Mouse (Mus musculus) ES-E14 (cell line): ENCODE results near the gene Zmpste24.

Source experiments
- HCFC1 ChIP-seq: IDR thresholded peaks from 2 replicates; pipeline ENCODE4 v1.6.1; 2012; ENCODE audit warnings: low read length, inconsistent platforms, borderline replicate concordance; ENCODE audit not compliant: insufficient read depth
- MAFK ChIP-seq: IDR thresholded peaks from 2 replicates; pipeline ENCODE4 v1.6.1; 2014; ENCODE audit warnings: mild to moderate bottlenecking, low read depth, low read length, inconsistent platforms; ENCODE audit not compliant: insufficient read depth

DNA sequence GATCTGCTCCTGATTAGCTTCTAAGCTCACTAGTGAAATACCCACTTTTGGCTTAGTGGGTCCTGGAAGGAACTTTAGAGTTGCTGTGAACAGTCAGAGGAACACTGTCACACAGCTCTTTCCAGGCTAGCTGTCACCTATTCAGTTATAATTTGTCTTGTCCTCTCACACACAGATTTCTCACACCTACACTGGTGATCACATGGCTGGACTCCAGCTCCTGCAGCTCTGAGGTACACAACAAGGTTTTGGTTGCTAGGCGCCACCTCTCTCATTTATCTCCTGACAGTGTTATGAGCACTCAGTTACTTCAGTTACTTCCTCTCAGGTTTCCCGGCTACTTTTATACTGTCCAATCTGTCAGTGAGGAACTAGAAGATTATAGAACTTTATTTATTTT lies 32.7 kb downstream of the Zmpste24 start:
- TF ChIP-seq HCFC1 (no peak), MAFK (no peak)
